Mouse (Mus musculus) thymus, adult 2 months (tissue): ENCODE measurements around the gene Ccl24. TPM values are rescaled to one million over a fixed set of nuclear protein-coding genes. Genes with fewer than 3 reads are reported as not detected.

ENCODE experiments used
- DNase-seq: peaks from one replicate; pipeline ENCODE4 v3.0.0; 2021
- H3K27ac ChIP-seq: fragments of 200-500 bp; 2 replicates; pipeline ENCODE4 v1.5.1; 2012; ENCODE audit warnings: low read length, control low read depth; ENCODE audit not compliant: control insufficient read depth, insufficient read depth
- H3K27me3 ChIP-seq: fragments of 200-500 bp; 2 replicates; pipeline ENCODE4 v1.6.1; 2012; ENCODE audit warnings: mild to moderate bottlenecking, low read length, moderate library complexity, mixed read lengths; ENCODE audit not compliant: control insufficient read depth, insufficient read depth
- H3K36me3 ChIP-seq: fragments of 200-500 bp; 2 replicates; pipeline ENCODE4 v1.6.1; 2012; ENCODE audit warnings: mild to moderate bottlenecking, low read length, moderate library complexity; ENCODE audit not compliant: control insufficient read depth, insufficient read depth
- H3K4me1 ChIP-seq: fragments of 200-500 bp; replicated peaks from 2 replicates; pipeline ENCODE4 v1.6.1; 2012; ENCODE audit warnings: low read length; ENCODE audit not compliant: control insufficient read depth, insufficient read depth
- H3K4me3 ChIP-seq: fragments of 200-500 bp; 2 replicates; pipeline ENCODE4 v1.5.1; 2012; ENCODE audit warnings: mild to moderate bottlenecking, low read length, control low read depth, moderate library complexity; ENCODE audit not compliant: control insufficient read depth, insufficient read depth
- CTCF ChIP-seq: fragments of 200-500 bp; IDR thresholded peaks from 2 replicates; pipeline ENCODE4 v1.5.1; 2012; ENCODE audit warnings: mild to moderate bottlenecking, control low read depth, low read length, moderate library complexity, borderline replicate concordance; ENCODE audit not compliant: control insufficient read depth, poor library complexity, insufficient read depth; ENCODE audit errors: extremely low read depth
- POLR2A ChIP-seq: fragments of 200-500 bp; IDR thresholded peaks from 2 replicates; pipeline ENCODE4 v1.6.1; 2012; ENCODE audit warnings: mild to moderate bottlenecking, low read length, control low read depth, moderate library complexity; ENCODE audit not compliant: control insufficient read depth, poor library complexity, insufficient read depth; ENCODE audit errors: extremely low read depth
- WGBS: fragments of 180-500 bp; shearing (Covaris S2); methylation state at CpG from one replicate; pipeline ENCODE4 v1.1.7; 2018; 5-methylcytosine and 5-hydroxymethylcytosine counted together
- polyA plus RNA-seq: library from polyadenylated mRNA; depleted of rRNA; stranded (reverse); fragments of >200 nt; gene quantifications from 2 replicates; pipeline ENCODE4 v1.2.3, GENCODE M21; 2012

Ccl24 gene
- polyA plus RNA-seq, 1 experiment, result 3.0 TPM

DNA sequence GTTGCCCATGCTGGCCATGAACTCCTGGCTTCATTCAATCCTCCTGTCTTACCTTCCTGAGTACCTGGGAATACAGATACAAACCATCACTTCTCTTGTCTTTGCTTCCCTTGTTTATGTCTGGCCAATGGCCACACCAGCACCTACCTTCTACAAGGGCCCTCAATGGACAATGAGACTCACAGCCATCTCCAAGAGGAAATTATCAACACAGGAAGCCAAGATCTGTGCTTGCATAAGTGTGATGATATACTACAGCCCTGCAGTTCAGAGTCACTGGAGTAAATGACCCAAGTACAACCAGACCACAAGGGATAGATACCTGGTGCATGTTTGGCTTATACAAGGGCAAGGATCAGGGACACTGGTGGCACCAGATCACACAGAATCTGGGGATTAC, 37.0 kb downstream of the Ccl24 start:
- no peak overlapping the region for H3K4me3 ChIP-seq
- no peaks in the 10 kb centered on the region for H3K27me3 ChIP-seq
- H3K4me1 ChIP-seq, result peaks cover 8% of the 10 kb centered on the region
- no peaks in the 10 kb centered on the region for H3K36me3 ChIP-seq
- no peak overlapping the region for H3K27ac ChIP-seq
- TF ChIP-seq CTCF, result no peak
- no peak for TF ChIP-seq POLR2A
- DNase-seq, result no peak

DNA sequence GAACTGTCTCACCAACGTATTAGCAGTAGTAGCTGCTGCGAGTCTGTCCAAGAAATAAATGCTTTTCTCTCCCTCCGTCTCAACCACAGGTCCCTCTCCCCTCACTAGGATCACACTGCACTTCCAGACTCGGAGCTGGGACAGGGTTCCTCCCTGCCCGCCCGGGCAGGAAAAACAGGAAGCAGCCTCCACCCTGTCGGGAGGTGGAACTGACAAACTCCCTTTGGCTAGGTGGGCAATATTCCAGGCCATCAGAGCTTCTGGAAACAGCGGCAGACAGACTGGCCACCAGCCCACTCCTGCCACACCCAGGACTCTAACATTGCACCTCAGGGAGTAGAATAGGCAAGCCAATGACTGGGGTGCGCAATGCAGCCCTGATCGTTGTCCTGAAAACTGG, 39.4 kb downstream of the Ccl24 start:
- WGBS, result 91% methylated on average over 10 of the region's 10 CpGs

DNA sequence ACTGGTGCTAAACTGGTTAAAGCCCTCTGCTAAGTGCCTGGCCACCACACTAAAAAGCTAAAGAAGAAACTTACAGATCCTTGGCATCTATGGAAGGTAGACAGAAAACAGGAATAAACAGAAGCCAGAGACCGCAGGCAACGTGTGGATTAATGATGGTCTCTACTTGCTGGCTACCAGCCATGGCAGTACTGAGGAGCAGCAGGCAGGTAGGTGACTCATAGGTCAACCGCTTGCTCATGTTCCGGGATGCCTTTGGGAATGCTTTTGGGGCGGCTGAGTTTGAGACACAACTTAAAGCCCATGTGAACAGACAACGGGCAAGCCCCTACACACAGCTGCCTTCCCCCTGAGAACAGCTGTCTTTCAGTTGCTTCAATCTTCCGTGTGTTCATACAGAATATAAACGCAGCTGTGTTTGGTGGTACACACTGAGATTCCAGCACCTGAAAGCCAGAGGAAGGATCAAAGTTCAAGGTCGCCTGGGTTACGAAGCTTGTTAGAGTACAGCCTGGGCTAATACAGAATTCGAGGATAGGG, 41.5 kb downstream of the Ccl24 start:
- 94% methylated on average over 11 of the region's 11 CpGs for WGBS
- Histone ChIP-seq H3K36me3 (no peaks in the 10 kb centered on the region), H3K27ac (no peak overlapping the region), H3K27me3 (no peaks in the 10 kb centered on the region), H3K4me1 (no peaks in the 10 kb centered on the region), H3K4me3 (no peak overlapping the region)
- TF ChIP-seq POLR2A (no peak), CTCF (no peak)
- no peak for DNase-seq

More for the DNA sequence above, 39.4 kb downstream of the Ccl24 start:
- H3K36me3 ChIP-seq, result no peaks in the 10 kb centered on the region
- H3K4me1 ChIP-seq, result peaks cover 8% of the 10 kb centered on the region
- no peak for TF ChIP-seq POLR2A
- TF ChIP-seq CTCF, result no peak
- no peaks in the 10 kb centered on the region for H3K27me3 ChIP-seq
- DNase-seq, result no peak
- no peak overlapping the region for H3K27ac ChIP-seq
- H3K4me3 ChIP-seq, result no peak overlapping the region

DNA sequence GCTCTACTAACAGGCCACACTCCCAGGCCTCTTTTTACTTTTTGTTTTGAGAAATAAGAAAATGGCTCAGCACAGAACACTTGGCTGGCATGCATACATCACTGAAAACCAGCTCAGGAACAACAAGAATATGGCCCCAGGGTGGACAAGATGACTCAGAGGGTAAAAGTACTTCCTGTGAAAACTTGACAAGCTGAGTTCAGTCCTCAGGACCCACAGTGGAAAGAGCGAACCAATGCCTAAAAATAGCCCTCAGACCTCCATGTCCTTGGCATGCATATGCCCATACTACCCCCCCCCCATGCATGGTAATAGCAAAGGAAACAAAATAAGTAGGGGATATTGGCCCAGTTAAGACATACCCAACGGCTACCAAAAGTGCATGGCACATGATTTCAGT, 42.9 kb downstream of the Ccl24 start:
- 88% methylated on average over 2 of the region's 2 CpGs for WGBS
- H3K27ac ChIP-seq, result no peak overlapping the region
- TF ChIP-seq CTCF, result no peak
- no peak for TF ChIP-seq POLR2A
- no peaks in the 10 kb centered on the region for H3K36me3 ChIP-seq
- no peak for DNase-seq
- no peaks in the 10 kb centered on the region for H3K27me3 ChIP-seq
- H3K4me3 ChIP-seq, result no peak overlapping the region
- no peaks in the 10 kb centered on the region for H3K4me1 ChIP-seq

DNA sequence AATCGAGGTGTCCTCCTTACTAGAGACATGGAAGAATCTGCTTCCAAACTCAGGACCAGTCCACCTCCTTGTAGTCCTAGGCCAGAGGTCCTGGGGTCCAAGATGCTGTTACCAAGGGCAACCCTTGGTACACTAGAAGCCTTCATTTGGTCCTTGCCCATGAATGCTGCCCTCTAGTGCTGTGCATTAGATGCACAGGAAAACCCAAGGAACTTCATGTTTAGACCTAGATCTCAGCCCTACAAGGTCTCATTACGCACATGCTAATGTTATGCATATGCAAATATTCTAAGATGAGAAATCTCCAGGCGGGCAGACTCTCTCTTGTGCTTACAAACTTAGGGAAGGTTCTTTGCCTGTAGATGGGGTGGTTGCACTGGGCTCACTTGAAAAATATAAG, 43.5 kb downstream of the Ccl24 start:
- H3K4me1 ChIP-seq, result no peaks in the 10 kb centered on the region
- H3K4me3 ChIP-seq, result no peak overlapping the region

DNA sequence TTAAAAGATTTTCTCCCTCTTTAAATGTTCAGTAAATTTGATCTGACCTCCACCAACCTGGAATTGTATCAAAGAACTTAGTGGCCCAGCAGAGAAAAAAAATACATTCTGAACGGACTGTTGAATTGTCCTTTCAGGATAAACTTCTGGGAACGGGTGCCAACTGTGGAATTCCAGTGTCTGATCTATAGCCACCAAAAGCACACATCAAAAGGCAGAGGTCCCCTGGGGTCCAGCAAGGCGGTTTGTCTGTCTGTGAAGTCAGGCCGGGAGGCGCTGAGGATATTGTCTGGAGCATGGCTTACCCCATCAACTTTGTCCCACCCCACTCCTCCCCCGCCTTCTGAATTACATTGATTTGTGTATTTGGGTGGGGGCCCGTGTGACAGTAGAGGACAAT, 44.9 kb downstream of the Ccl24 start:
- WGBS, result 92% methylated on average over 7 of the region's 7 CpGs
- TF ChIP-seq CTCF (no peak), POLR2A (no peak)
- H3K4me1 ChIP-seq, result no peaks in the 10 kb centered on the region
- H3K4me3 ChIP-seq, result no peak overlapping the region
- H3K27me3 ChIP-seq, result no peaks in the 10 kb centered on the region
- no peak overlapping the region for H3K27ac ChIP-seq
- no peak for DNase-seq
- no peaks in the 10 kb centered on the region for H3K36me3 ChIP-seq

More for the DNA sequence above, 43.5 kb downstream of the Ccl24 start:
- no peak for DNase-seq
- Histone ChIP-seq H3K27me3 (no peaks in the 10 kb centered on the region), H3K27ac (no peak overlapping the region), H3K36me3 (no peaks in the 10 kb centered on the region)
- TF ChIP-seq POLR2A (no peak), CTCF (no peak)
- WGBS, result 91% methylated on average over 3 of the region's 3 CpGs
